Mouse (Mus musculus): ENCODE data around the gene Pdxp. TPM values are rescaled to one million over a fixed set of nuclear protein-coding genes. Genes with fewer than 3 reads are reported as not detected.
A peak's percentile ranks its signal among the peaks of the same experiment; 100 is the strongest.

The Pdxp gene
- total RNA-seq, 1 experiment from 2014 or later: 9.2 TPM

- 0 out of 2 replicates have a peak, but pooled peaks have one; percentile 7 for ATAC-seq (replicated peaks; ENCODE audit: low read depth, poor library complexity, severe bottlenecking)
Observed at GRCm38 (mm10) chr15:78898507-78899001, 15.2 kb upstream of the Pdxp start.

- no peak for ATAC-seq (replicated peaks; ENCODE audit: low read depth, poor library complexity, severe bottlenecking)
Observed at GRCm38 (mm10) chr15:78899409-78899739, 14.3 kb upstream of the Pdxp start, which contains the start of gene Gm49510. Gm49510 (plus strand) TSS chr15:78899667.

GRCm38 (mm10) chr15:78899740-78900584 lies 13.8 kb upstream of the Pdxp start, which contains the start of gene Sh3bp1:
Sh3bp1 (plus strand) TSS chr15:78899768.
- 0 out of 2 replicates have a peak, but pooled peaks have one; percentile 10 for ATAC-seq (replicated peaks; ENCODE audit: low read depth, poor library complexity, severe bottlenecking)

- no peak; the same call in 1 of the 2 replicates for ATAC-seq (replicated peaks; ENCODE audit: low read depth, poor library complexity, severe bottlenecking)
Observed at GRCm38 (mm10) chr15:78900585-78901421, 12.9 kb upstream of the Pdxp start.

GRCm38 (mm10) chr15:78901422-78901789 lies 12.3 kb upstream of the Pdxp start:
- no peak for ATAC-seq (replicated peaks; ENCODE audit: low read depth, poor library complexity, severe bottlenecking)

- ATAC-seq (replicated peaks; ENCODE audit: low read depth, poor library complexity, severe bottlenecking): peak; percentile 49
Observed at GRCm38 (mm10) chr15:78903243-78903642, 10.5 kb upstream of the Pdxp start.

- no peak for ATAC-seq (replicated peaks; ENCODE audit: low read depth, poor library complexity, severe bottlenecking)
Observed at GRCm38 (mm10) chr15:78908399-78908798, 5.3 kb upstream of the Pdxp start.

GRCm38 (mm10) chr15:78908982-78909381 lies 4.7 kb upstream of the Pdxp start:
- ATAC-seq (replicated peaks; ENCODE audit: low read depth, poor library complexity, severe bottlenecking): no peak

GRCm38 (mm10) chr15:78912040-78912439 lies 1.7 kb upstream of the Pdxp start:
- ATAC-seq (replicated peaks; ENCODE audit: low read depth, poor library complexity, severe bottlenecking): no peak

- no peak for ATAC-seq (replicated peaks; ENCODE audit: low read depth, poor library complexity, severe bottlenecking)
Observed at GRCm38 (mm10) chr15:78914091-78914822, 538 bp downstream of the Pdxp start.

- ATAC-seq (replicated peaks; ENCODE audit: low read depth, poor library complexity, severe bottlenecking): no peak
Observed at GRCm38 (mm10) chr15:78914823-78915659, 1.3 kb downstream of the Pdxp start.

GRCm38 (mm10) chr15:78915660-78916017 lies 1.9 kb downstream of the Pdxp start:
- ATAC-seq (replicated peaks; ENCODE audit: low read depth, poor library complexity, severe bottlenecking): peak; percentile 67

- no peak for ATAC-seq (replicated peaks; ENCODE audit: low read depth, poor library complexity, severe bottlenecking)
Observed at GRCm38 (mm10) chr15:78916052-78916826, 2.5 kb downstream of the Pdxp start.

GRCm38 (mm10) chr15:78918126-78918525 lies 4.4 kb downstream of the Pdxp start:
- no peak for ATAC-seq (replicated peaks; ENCODE audit: low read depth, poor library complexity, severe bottlenecking)

GRCm38 (mm10) chr15:78919914-78920313 lies 6.2 kb downstream of the Pdxp start:
- no peak for ATAC-seq (replicated peaks; ENCODE audit: low read depth, poor library complexity, severe bottlenecking)

GRCm38 (mm10) chr15:78922700-78923099 lies 9.0 kb downstream of the Pdxp start:
- ATAC-seq (replicated peaks; ENCODE audit: low read depth, poor library complexity, severe bottlenecking): peak; percentile 19

- ATAC-seq (replicated peaks; ENCODE audit: low read depth, poor library complexity, severe bottlenecking): peak; percentile 70
Observed at GRCm38 (mm10) chr15:78923585-78923984, 9.9 kb downstream of the Pdxp start.

GRCm38 (mm10) chr15:78925129-78925528 lies 11.4 kb downstream of the Pdxp start:
- no peak for ATAC-seq (replicated peaks; ENCODE audit: low read depth, poor library complexity, severe bottlenecking)

Data from common myeloid progenitor, adult 5-6 weeks (primary cell).